Mouse (Mus musculus) intestine, embryonic 14.5 days (tissue): ENCODE results near the gene Itsn1. TPM values are rescaled to one million over a fixed set of nuclear protein-coding genes. Genes with fewer than 3 reads are reported as not detected.
A peak's percentile ranks its signal among the peaks of the same experiment; 100 is the strongest.

ENCODE experiments used
- ATAC-seq: fragments of 200-750 bp; cut with Nextera tagmentation; replicated peaks from 2 replicates; pipeline ENCODE4 v1.8.0; 2017; ENCODE audit warnings: low read depth, moderate number of reproducible peaks, moderate TSS enrichment, moderate library complexity; ENCODE audit not compliant: low FRiP score, low TSS enrichment
- DNase-seq: peaks from one replicate; pipeline ENCODE4 v3.0.0-alpha.2; 2018; ENCODE audit warnings: low spot score
- H3K27ac ChIP-seq: fragments of 300-500 bp; sonication (generic); 2 replicates; pipeline ENCODE4 v1.5.1; 2014; ENCODE audit warnings: low read depth, mild to moderate bottlenecking, control low read depth
- H3K27me3 ChIP-seq: fragments of 300-500 bp; sonication (generic); replicated peaks from 2 replicates; pipeline ENCODE4 v1.6.1; 2014; ENCODE audit warnings: low read length, control low read depth; ENCODE audit not compliant: control insufficient read depth, insufficient read depth
- H3K36me3 ChIP-seq: fragments of 300-500 bp; sonication (generic); 2 replicates; pipeline ENCODE4 v1.6.1; 2014; ENCODE audit warnings: low read length, control low read depth; ENCODE audit not compliant: control insufficient read depth, insufficient read depth
- H3K4me1 ChIP-seq: fragments of 300-500 bp; sonication (generic); replicated peaks from 2 replicates; pipeline ENCODE4 v1.6.1; 2014; ENCODE audit warnings: low read length, control low read depth, mixed read lengths; ENCODE audit not compliant: control insufficient read depth, insufficient read depth
- H3K4me2 ChIP-seq: fragments of 300-500 bp; sonication (generic); 2 replicates; pipeline ENCODE4 v1.6.1; 2014; ENCODE audit warnings: low read length
- H3K4me3 ChIP-seq: fragments of 300-500 bp; sonication (generic); 2 replicates; pipeline ENCODE4 v1.5.1; 2014; ENCODE audit warnings: low read depth, low read length, control low read depth, mixed read lengths
- H3K9ac ChIP-seq: fragments of 300-500 bp; sonication (generic); 2 replicates; pipeline ENCODE4 v1.6.1; 2014; ENCODE audit warnings: mild to moderate bottlenecking, low read length
- H3K9me3 ChIP-seq: fragments of 300-500 bp; sonication (generic); 2 replicates; pipeline ENCODE4 v1.6.1; 2016; ENCODE audit warnings: low read length, control low read depth; ENCODE audit not compliant: control insufficient read depth
- WGBS: fragments of 180-500 bp; shearing (Covaris S2); extraction: QIAGEN DNeasy Blood & Tissue Kit; methylation state at CpG from one replicate; pipeline ENCODE4 v1.1.7; 2014; 5-methylcytosine and 5-hydroxymethylcytosine counted together
- polyA plus RNA-seq: library from polyadenylated mRNA; unstranded; fragments of >200 nt; fragmentation: Nextera tagmentation; extraction: Ambion mirVana; gene quantifications from 2 replicates; pipeline ENCODE4 v1.2.1, GENCODE M21; 2014

Itsn1 gene
- polyA plus RNA-seq, 1 experiment from 2014 or later = 22.7 TPM

GRCm38 (mm10) chr16:91875567-91876344 lies 146.7 kb downstream of the Itsn1 start:
- Histone ChIP-seq H3K9me3 (no peaks in the 10 kb centered on the region), H3K9ac (no peak overlapping the region), H3K36me3 (peaks cover 11% of the 10 kb centered on the region; the same call in 1 of the 2 replicates), H3K4me2 (no peak overlapping the region), H3K27ac (no peak overlapping the region), H3K27me3 (no peaks in the 10 kb centered on the region), H3K4me3 (no peak overlapping the region), H3K4me1 (peaks cover 7% of the 10 kb centered on the region; the same call in 1 of the 2 replicates)
- DNase-seq (no peak), ATAC-seq (no peak)
- 31% methylated on average over 4 of the region's 4 CpGs for WGBS

- no peak for ATAC-seq
- H3K4me1 ChIP-seq = peaks cover 7% of the 10 kb centered on the region; the same call in 1 of the 2 replicates
- no peak overlapping the region for H3K9ac ChIP-seq
- no peak overlapping the region for H3K4me3 ChIP-seq
- DNase-seq = no peak
- no peaks in the 10 kb centered on the region for H3K9me3 ChIP-seq
- no peak overlapping the region for H3K27ac ChIP-seq
- 0 out of 2 replicates have a peak, but pooled peaks cover 5% of the 10 kb centered on the region for H3K36me3 ChIP-seq
- 89% methylated on average over 4 of the region's 4 CpGs for WGBS
- no peak overlapping the region for H3K4me2 ChIP-seq
- H3K27me3 ChIP-seq = no peaks in the 10 kb centered on the region
Measured at GRCm38 (mm10) chr16:91876457-91876856, 147.4 kb downstream of the Itsn1 start.

- Histone ChIP-seq H3K4me1 (peaks cover 11% of the 10 kb centered on the region; the same call in 1 of the 2 replicates), H3K4me3 (no peak overlapping the region), H3K27me3 (no peaks in the 10 kb centered on the region), H3K9me3 (no peaks in the 10 kb centered on the region), H3K36me3 (no peaks in the 10 kb centered on the region), H3K9ac (no peak overlapping the region), H3K4me2 (no peak overlapping the region), H3K27ac (no peak overlapping the region)
- 66% methylated on average over 2 of the region's 2 CpGs for WGBS
- ATAC-seq (no peak), DNase-seq (no peak)
Measured at GRCm38 (mm10) chr16:91879101-91879500, 150.0 kb downstream of the Itsn1 start.

- 93% methylated on average over 11 of the region's 11 CpGs for WGBS
- Histone ChIP-seq H3K27ac (no peak overlapping the region), H3K4me1 (peaks cover 4% of the 10 kb centered on the region; the same call in 1 of the 2 replicates), H3K4me3 (no peak overlapping the region), H3K27me3 (no peaks in the 10 kb centered on the region), H3K36me3 (no peaks in the 10 kb centered on the region), H3K9ac (no peak overlapping the region), H3K4me2 (no peak overlapping the region), H3K9me3 (no peaks in the 10 kb centered on the region)
- ATAC-seq = no peak
- DNase-seq = no peak
Measured at GRCm38 (mm10) chr16:91880869-91881767, 152.0 kb downstream of the Itsn1 start.

GRCm38 (mm10) chr16:91882168-91882859 lies 153.2 kb downstream of the Itsn1 start:
- DNase-seq = no peak
- Histone ChIP-seq H3K9ac (no peak overlapping the region), H3K27me3 (no peaks in the 10 kb centered on the region), H3K36me3 (no peaks in the 10 kb centered on the region), H3K4me2 (no peak overlapping the region), H3K4me1 (peaks cover 4% of the 10 kb centered on the region; the same call in 1 of the 2 replicates), H3K4me3 (no peak overlapping the region), H3K27ac (no peak overlapping the region; the same call in 1 of the 2 replicates), H3K9me3 (no peaks in the 10 kb centered on the region)
- no peak for ATAC-seq
- WGBS = 43% methylated on average over 9 of the region's 9 CpGs

GRCm38 (mm10) chr16:91883636-91884035 lies 154.6 kb downstream of the Itsn1 start:
- Histone ChIP-seq H3K36me3 (no peaks in the 10 kb centered on the region), H3K9ac (no peak overlapping the region), H3K4me2 (no peak overlapping the region), H3K9me3 (no peaks in the 10 kb centered on the region), H3K4me3 (no peak overlapping the region), H3K27me3 (no peaks in the 10 kb centered on the region), H3K27ac (no peak overlapping the region), H3K4me1 (peaks cover 4% of the 10 kb centered on the region; the same call in 1 of the 2 replicates)
- DNase-seq (no peak), ATAC-seq (no peak)
- 92% methylated on average over 2 of the region's 2 CpGs for WGBS

GRCm38 (mm10) chr16:91884196-91884595 lies 155.1 kb downstream of the Itsn1 start:
- peak; percentile 71 for DNase-seq
- Histone ChIP-seq H3K9me3 (no peaks in the 10 kb centered on the region), H3K36me3 (no peaks in the 10 kb centered on the region), H3K27ac (no peak overlapping the region), H3K9ac (no peak overlapping the region), H3K4me3 (no peak overlapping the region), H3K4me2 (no peak overlapping the region), H3K27me3 (no peaks in the 10 kb centered on the region), H3K4me1 (peaks cover 4% of the 10 kb centered on the region; the same call in 1 of the 2 replicates)
- no peak for ATAC-seq
- WGBS = 69% methylated on average over 5 of the region's 5 CpGs
